Mouse (Mus musculus) midbrain, embryonic 16.5 days (tissue): ENCODE measurements around the gene Nedd9. TPM values are rescaled to one million over a fixed set of nuclear protein-coding genes. Genes with fewer than 3 reads are reported as not detected.

Experiments
- ATAC-seq: fragments of 200-750 bp; cut with Nextera tagmentation; 2 replicates; pipeline ENCODE4 v1.8.0; 2017; ENCODE audit warnings: moderate TSS enrichment
- H3K27ac ChIP-seq: fragments of 300-500 bp; sonication (generic); 2 replicates; pipeline ENCODE4 v1.5.1; 2014; ENCODE audit warnings: mild to moderate bottlenecking, low read length, mixed read lengths
- H3K27me3 ChIP-seq: fragments of 300-500 bp; sonication (generic); 2 replicates; pipeline ENCODE4 v1.6.1; 2014; ENCODE audit warnings: low read depth, low read length, mixed read lengths; ENCODE audit not compliant: control insufficient read depth, insufficient read depth
- H3K36me3 ChIP-seq: fragments of 300-500 bp; sonication (generic); 2 replicates; pipeline ENCODE4 v1.6.1; 2014; ENCODE audit warnings: mild to moderate bottlenecking, low read length, moderate library complexity, mixed read lengths; ENCODE audit not compliant: control insufficient read depth, insufficient read depth
- H3K4me1 ChIP-seq: fragments of 300-500 bp; sonication (generic); 2 replicates; pipeline ENCODE4 v1.6.1; 2014; ENCODE audit warnings: mild to moderate bottlenecking, low read length, mixed read lengths; ENCODE audit not compliant: control insufficient read depth, insufficient read depth
- H3K4me2 ChIP-seq: fragments of 300-500 bp; sonication (generic); 2 replicates; pipeline ENCODE4 v1.6.1; 2014; ENCODE audit warnings: mild to moderate bottlenecking, low read length, mixed read lengths
- H3K4me3 ChIP-seq: fragments of 300-500 bp; sonication (generic); 2 replicates; pipeline ENCODE4 v1.5.1; 2014; ENCODE audit warnings: low read depth, mild to moderate bottlenecking, low read length, moderate library complexity, mixed read lengths
- H3K9ac ChIP-seq: fragments of 300-500 bp; sonication (generic); 2 replicates; pipeline ENCODE4 v1.6.1; 2014; ENCODE audit warnings: low read depth, low read length, mixed read lengths
- H3K9me3 ChIP-seq: fragments of 300-500 bp; sonication (generic); replicated peaks from 2 replicates; pipeline ENCODE4 v1.6.1; 2014; ENCODE audit warnings: mild to moderate bottlenecking, low read length, mixed read lengths; ENCODE audit not compliant: control insufficient read depth, poor library complexity, severe bottlenecking
- WGBS: fragments of 180-500 bp; shearing (Covaris S2); extraction: QIAGEN DNeasy Blood & Tissue Kit; methylation state at CpG from one replicate; pipeline ENCODE4 v1.1.7; 2014; 5-methylcytosine and 5-hydroxymethylcytosine counted together
- polyA plus RNA-seq: library from polyadenylated mRNA; unstranded; fragments of >200 nt; fragmentation: Nextera tagmentation; extraction: Ambion mirVana; gene quantifications from 2 replicates; pipeline ENCODE4 v1.2.1, GENCODE M21; 2015

Gene Nedd9
- polyA plus RNA-seq, result 10.9 and 12.8 TPM in 2 replicates

DNA sequence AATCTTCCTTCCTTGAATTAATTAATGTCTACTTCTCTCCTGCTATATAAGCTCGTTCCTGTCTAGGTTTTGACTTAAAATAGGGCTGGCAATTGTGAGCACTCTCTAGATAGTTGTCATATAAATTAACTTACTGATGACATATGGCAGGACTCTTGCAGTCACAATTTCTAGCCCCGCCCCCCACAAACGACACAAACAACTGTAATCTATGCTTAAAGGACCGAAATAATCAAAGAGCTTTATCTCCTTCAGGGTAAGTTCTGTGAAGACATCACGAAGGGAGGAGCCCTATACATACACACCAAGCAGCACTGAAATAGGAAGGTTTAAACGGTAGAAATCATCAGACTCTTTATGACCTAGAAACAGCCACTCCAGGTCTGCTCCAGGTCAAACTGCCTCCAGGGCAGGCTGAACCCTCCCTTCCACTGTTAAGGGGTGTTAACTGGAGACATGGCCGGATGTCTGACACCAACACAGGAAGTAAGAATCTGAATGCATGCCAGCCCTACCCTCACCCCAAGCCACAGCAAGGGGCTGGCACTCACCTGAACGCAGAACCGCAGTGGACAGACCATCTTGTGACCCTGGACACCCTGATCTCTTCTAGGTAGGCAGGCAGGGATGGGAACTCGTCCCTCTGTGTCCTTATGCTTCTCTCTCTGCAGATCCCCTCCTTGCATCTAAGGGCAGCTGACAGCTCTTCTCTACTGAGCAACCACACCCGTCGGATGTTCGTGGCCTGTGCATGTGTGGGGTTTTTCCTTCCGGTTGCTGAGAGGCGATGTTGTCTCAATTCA lies at the start of gene Nedd9:
TSS of gene Nedd9 (minus strand) at position 757 of the 803 bp plus-strand sequence.
- Histone ChIP-seq H3K9ac (no peak within 1 kb of the TSS), H3K36me3 (no peaks in the 10 kb centered on the region), H3K4me2 (no peak within 1 kb of the TSS), H3K4me1 (no peaks in the 10 kb centered on the region), H3K9me3 (no peaks in the 10 kb centered on the region), H3K4me3 (no peak within 1 kb of the TSS), H3K27me3 (no peaks in the 10 kb centered on the region), H3K27ac (no peak within 1 kb of the TSS)
- WGBS, result 79% methylated on average over 15 of the region's 15 CpGs
- no peak for ATAC-seq

DNA sequence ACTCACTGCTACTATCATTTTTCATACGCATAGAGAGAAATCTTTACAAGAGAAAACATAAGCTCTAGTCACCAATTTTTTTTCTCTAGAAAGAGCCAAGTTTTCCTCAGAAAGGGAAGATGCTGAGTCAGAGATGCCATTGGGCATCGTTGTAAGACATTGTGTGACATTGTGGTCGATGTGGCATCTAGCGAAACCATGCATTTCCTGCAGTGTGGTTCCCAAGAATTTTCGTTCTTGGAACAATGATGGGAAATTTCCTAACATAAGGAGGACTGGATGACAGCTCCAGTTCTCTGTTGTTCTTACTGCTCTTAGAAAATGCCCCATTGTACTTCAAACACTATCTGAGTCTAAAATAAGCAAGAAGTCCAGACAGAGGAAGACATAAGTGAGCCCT lies 45.5 kb upstream of the Nedd9 start:
- 84% methylated on average over 5 of the region's 5 CpGs for WGBS
- H3K27ac ChIP-seq, result no peak overlapping the region
- no peak overlapping the region for H3K4me3 ChIP-seq
- H3K4me1 ChIP-seq, result no peaks in the 10 kb centered on the region
- H3K4me2 ChIP-seq, result no peak overlapping the region
- no peak overlapping the region for H3K9ac ChIP-seq
- no peaks in the 10 kb centered on the region for H3K9me3 ChIP-seq
- H3K27me3 ChIP-seq, result no peaks in the 10 kb centered on the region
- no peak for ATAC-seq
- no peaks in the 10 kb centered on the region for H3K36me3 ChIP-seq

- ATAC-seq, result no peak
- Histone ChIP-seq H3K36me3 (no peaks in the 10 kb centered on the region), H3K4me1 (no peaks in the 10 kb centered on the region), H3K4me2 (no peak overlapping the region), H3K9ac (no peak overlapping the region), H3K4me3 (no peak overlapping the region), H3K9me3 (no peaks in the 10 kb centered on the region), H3K27me3 (no peaks in the 10 kb centered on the region), H3K27ac (no peak overlapping the region)
Measured at GRCm38 (mm10) chr13:41530326-41530725, 43.2 kb upstream of the Nedd9 start.

GRCm38 (mm10) chr13:41524208-41524607 lies 37.0 kb upstream of the Nedd9 start:
- ATAC-seq, result no peak
- Histone ChIP-seq H3K27ac (no peak overlapping the region), H3K4me1 (no peaks in the 10 kb centered on the region), H3K36me3 (no peaks in the 10 kb centered on the region), H3K4me2 (no peak overlapping the region), H3K9ac (no peak overlapping the region), H3K27me3 (no peaks in the 10 kb centered on the region), H3K4me3 (no peak overlapping the region), H3K9me3 (no peaks in the 10 kb centered on the region)
- WGBS, result 95% methylated on average over 11 of the region's 11 CpGs

DNA sequence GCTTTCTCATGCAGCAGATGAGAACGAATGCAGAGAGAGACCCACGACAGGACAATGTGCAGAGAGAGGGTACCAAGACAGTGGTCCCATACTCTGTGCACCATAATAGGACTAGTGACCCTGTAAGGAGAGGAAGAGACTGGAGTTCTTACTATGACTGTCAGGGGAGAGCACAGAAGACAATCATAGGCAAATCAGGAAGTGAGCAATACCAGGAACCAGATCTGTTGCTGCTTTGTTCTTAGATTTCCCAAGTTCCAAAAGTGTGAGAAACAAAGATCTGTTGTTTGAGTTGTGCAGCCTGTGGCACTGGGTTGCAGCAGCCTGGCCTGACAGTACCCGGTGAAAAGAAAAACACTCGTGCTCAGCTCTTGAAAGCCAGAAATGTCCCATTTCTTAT lies 34.1 kb upstream of the Nedd9 start:
- ATAC-seq, result no peak
- Histone ChIP-seq H3K27me3 (no peaks in the 10 kb centered on the region), H3K4me2 (no peak overlapping the region), H3K9me3 (no peaks in the 10 kb centered on the region), H3K4me1 (no peaks in the 10 kb centered on the region), H3K4me3 (no peak overlapping the region), H3K9ac (no peak overlapping the region), H3K36me3 (no peaks in the 10 kb centered on the region), H3K27ac (no peak overlapping the region)
- 90% methylated on average over 4 of the region's 4 CpGs for WGBS

- no peak overlapping the region for H3K4me2 ChIP-seq
- no peak for ATAC-seq
- H3K9ac ChIP-seq, result no peak overlapping the region
- H3K4me3 ChIP-seq, result no peak overlapping the region
- no peaks in the 10 kb centered on the region for H3K27me3 ChIP-seq
- no peaks in the 10 kb centered on the region for H3K4me1 ChIP-seq
- H3K27ac ChIP-seq, result no peak overlapping the region
- no peaks in the 10 kb centered on the region for H3K36me3 ChIP-seq
- no peaks in the 10 kb centered on the region for H3K9me3 ChIP-seq
- WGBS, result 92% methylated on average over 5 of the region's 5 CpGs
Measured at GRCm38 (mm10) chr13:41520549-41521161, 33.5 kb upstream of the Nedd9 start.

DNA sequence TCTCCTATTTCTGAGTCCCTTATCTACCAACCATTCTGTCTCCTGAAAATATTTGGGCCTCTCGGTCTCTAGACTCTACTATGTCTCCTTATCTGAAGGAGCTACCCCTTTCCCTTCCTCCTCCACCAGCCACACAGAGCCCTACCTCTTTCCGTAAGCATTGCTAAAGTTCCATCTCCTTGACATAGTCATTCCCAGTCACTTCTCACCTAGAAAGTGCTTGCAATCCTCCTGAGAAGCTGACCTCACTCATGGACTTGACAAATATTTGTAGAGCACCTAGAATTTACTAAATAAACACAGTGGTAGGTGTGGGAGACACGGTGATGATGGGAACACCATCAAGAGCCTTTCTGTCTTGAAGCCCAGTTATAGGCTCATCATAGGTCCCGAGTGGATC lies 32.6 kb upstream of the Nedd9 start:
- H3K27ac ChIP-seq, result no peak overlapping the region
- H3K9me3 ChIP-seq, result no peaks in the 10 kb centered on the region
- no peak overlapping the region for H3K9ac ChIP-seq
- no peak for ATAC-seq
- H3K4me3 ChIP-seq, result no peak overlapping the region
- no peaks in the 10 kb centered on the region for H3K27me3 ChIP-seq
- WGBS, result 92% methylated on average over 4 of the region's 4 CpGs
- no peak overlapping the region for H3K4me2 ChIP-seq
- H3K4me1 ChIP-seq, result no peaks in the 10 kb centered on the region
- H3K36me3 ChIP-seq, result no peaks in the 10 kb centered on the region

DNA sequence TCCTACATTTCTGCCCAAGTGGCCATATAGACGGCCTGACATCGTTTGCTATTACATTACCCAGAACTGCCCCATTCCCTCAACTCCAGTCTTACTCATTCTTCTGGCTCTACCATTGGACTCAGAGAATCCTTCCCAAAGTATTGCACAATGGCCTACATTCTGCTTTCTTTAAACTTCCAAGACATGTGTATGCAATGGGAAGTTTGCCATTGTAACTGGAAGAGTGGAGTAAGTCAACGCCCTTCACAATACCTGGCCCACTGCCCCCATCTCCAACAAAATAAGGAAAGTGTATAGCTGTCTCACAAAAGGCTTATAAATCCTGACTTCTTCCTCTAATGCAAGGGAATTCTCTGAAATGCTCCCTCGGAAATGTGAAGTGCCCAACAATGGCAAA lies 30.0 kb upstream of the Nedd9 start:
- Histone ChIP-seq H3K4me3 (no peak overlapping the region), H3K27ac (no peak overlapping the region), H3K9ac (no peak overlapping the region), H3K9me3 (no peaks in the 10 kb centered on the region), H3K27me3 (no peaks in the 10 kb centered on the region), H3K4me2 (no peak overlapping the region), H3K4me1 (no peaks in the 10 kb centered on the region), H3K36me3 (no peaks in the 10 kb centered on the region)
- WGBS, result 88% methylated on average over 4 of the region's 4 CpGs
- ATAC-seq, result no peak

DNA sequence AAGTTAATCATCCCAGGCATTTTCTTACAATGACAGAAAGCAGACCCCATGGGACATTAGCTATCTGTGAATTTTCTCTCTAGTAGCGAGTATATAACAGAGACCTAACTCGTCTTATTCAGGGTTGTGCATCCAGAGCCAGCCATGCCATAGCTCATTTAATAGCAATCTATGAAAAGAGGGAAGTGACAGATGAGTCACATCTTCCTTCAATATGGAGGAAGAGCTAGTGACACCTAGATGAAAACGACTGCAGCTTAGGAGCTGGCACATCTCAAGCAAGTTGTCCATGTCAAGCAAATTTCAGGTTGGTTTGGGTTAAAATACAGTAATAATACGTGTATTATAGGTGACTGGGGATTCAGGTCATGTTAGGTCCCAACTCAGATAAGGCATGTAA lies 28.6 kb upstream of the Nedd9 start:
- Histone ChIP-seq H3K4me1 (0 out of 2 replicates have a peak, but pooled peaks cover 2% of the 10 kb centered on the region), H3K9ac (no peak overlapping the region), H3K9me3 (no peaks in the 10 kb centered on the region), H3K4me2 (no peak overlapping the region), H3K27ac (no peak overlapping the region), H3K36me3 (no peaks in the 10 kb centered on the region), H3K27me3 (no peaks in the 10 kb centered on the region), H3K4me3 (no peak overlapping the region)
- WGBS, result 80% methylated on average over 4 of the region's 4 CpGs
- ATAC-seq, result no peak
